Mouse (Mus musculus): ENCODE results near the gene Pex5. TPM values are rescaled to one million over a fixed set of nuclear protein-coding genes. Genes with fewer than 3 reads are reported as not detected.

Pex5 gene
- total and polyA plus RNA-seq, 3 experiments = 47.5 to 99.9 (median 71.0) TPM

DNA sequence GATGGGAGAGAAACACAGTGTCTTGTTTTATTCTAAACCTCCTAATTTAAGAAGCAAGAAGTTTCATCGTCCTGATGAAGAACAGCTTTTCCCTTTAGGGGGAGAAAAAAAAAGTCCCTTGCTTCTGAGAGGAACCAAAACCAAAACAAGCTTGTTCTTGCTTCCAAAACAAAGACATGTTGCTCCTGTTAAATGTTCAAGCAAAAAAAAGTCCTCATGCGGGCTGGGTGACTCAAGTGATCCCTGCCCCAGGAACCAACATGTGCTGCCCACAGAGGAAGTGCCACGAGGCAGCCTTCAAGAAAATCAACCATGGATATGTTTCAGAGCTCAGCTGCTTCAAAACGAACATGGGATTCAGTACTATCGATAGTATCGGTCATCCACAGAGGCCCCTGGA lies 55.9 kb downstream of the Pex5 start:
- DNase-seq = no peak

DNA sequence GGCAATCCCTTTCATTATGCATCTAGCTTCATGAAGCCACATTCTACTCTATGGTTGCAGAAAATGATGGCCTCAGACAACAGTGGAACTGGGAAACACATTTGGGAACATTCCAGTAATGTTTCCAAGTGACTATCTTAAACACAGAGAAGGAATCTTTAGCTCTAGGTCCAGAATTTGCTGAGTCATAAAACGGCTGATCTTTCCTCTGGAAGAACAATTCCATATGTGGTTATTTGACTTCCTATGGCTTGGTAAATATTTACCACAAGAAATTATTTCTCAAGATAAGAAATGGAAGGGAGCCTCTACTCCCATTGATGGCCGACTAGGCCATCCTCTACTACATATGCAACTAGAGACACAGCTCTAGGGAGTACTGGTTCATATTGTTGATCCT lies 61.6 kb downstream of the Pex5 start:
- DNase-seq = no peak

Other genes with a start within 250 kb of the Pex5 start
- not detected for gene Vmn2r27, start 183.2 kb downstream of the Pex5 start, total RNA-seq (2021)
- not detected in 2 replicates for gene Vmn2r27, start 183.2 kb downstream of the Pex5 start, polyA plus RNA-seq (2012; rRNA removed)
- 10 to 100 TPM in 1 of 2 experiments, 1 to 10 TPM in 1; 4.2 to 12.4 TPM for gene Cd163, start 110.4 kb downstream of the Pex5 start, total RNA-seq (2021)
- 0.50 and 0.51 TPM in 2 replicates for gene Cd163, start 110.4 kb downstream of the Pex5 start, polyA plus RNA-seq (2012; rRNA removed)
- 100 to 1,000 TPM in 1 of 2 experiments, 10 to 100 TPM in 1; 91.8 to 146 TPM for gene Clstn3, start 49.7 kb upstream of the Pex5 start, total RNA-seq (2021)
- 62.4 and 91.3 TPM in 2 replicates for gene Clstn3, start 49.7 kb upstream of the Pex5 start, polyA plus RNA-seq (2012; rRNA removed)
- gene C1rl, start 78.0 kb upstream of the Pex5 start, total RNA-seq (2021) = 10 to 100 TPM; 20.6 to 22.0 TPM
- 11.2 and 13.4 TPM in 2 replicates for gene C1rl, start 78.0 kb upstream of the Pex5 start, polyA plus RNA-seq (2012; rRNA removed)
- 10 to 100 TPM; 48.6 to 68.2 TPM for gene C1ra, start 97.3 kb upstream of the Pex5 start, total RNA-seq (2021)
- gene C1ra, start 97.3 kb upstream of the Pex5 start, polyA plus RNA-seq (2012; rRNA removed) = 20.3 and 27.2 TPM in 2 replicates
- 10 to 100 TPM; 45.4 to 72.3 TPM for gene C1s1, start 127.3 kb upstream of the Pex5 start, total RNA-seq (2021)
- 10.1 and 14.8 TPM in 2 replicates for gene C1s1, start 127.3 kb upstream of the Pex5 start, polyA plus RNA-seq (2012; rRNA removed)
- gene C1rb, start 155.2 kb upstream of the Pex5 start, total RNA-seq (2021) = 1 to 10 TPM; 7.9 to 8.9 TPM
- 0.29 and 0.86 TPM in 2 replicates for gene C1rb, start 155.2 kb upstream of the Pex5 start, polyA plus RNA-seq (2012; rRNA removed)
- 1 to 10 TPM; 1.5 to 2.6 TPM for gene C1s2, start 221.0 kb upstream of the Pex5 start, total RNA-seq (2021)
- gene C1s2, start 221.0 kb upstream of the Pex5 start, polyA plus RNA-seq (2012; rRNA removed) = not detected in 2 replicates
- 100 to 1,000 TPM in 1 of 2 experiments, 10 to 100 TPM in 1; 92.1 to 138 TPM for gene Lpcat3, start 248.0 kb upstream of the Pex5 start, total RNA-seq (2021)
- 141 and 155 TPM in 2 replicates for gene Lpcat3, start 248.0 kb upstream of the Pex5 start, polyA plus RNA-seq (2012; rRNA removed)